ENCODE assay signal across 8 mouse cellular contexts in the genomic region with DNA sequence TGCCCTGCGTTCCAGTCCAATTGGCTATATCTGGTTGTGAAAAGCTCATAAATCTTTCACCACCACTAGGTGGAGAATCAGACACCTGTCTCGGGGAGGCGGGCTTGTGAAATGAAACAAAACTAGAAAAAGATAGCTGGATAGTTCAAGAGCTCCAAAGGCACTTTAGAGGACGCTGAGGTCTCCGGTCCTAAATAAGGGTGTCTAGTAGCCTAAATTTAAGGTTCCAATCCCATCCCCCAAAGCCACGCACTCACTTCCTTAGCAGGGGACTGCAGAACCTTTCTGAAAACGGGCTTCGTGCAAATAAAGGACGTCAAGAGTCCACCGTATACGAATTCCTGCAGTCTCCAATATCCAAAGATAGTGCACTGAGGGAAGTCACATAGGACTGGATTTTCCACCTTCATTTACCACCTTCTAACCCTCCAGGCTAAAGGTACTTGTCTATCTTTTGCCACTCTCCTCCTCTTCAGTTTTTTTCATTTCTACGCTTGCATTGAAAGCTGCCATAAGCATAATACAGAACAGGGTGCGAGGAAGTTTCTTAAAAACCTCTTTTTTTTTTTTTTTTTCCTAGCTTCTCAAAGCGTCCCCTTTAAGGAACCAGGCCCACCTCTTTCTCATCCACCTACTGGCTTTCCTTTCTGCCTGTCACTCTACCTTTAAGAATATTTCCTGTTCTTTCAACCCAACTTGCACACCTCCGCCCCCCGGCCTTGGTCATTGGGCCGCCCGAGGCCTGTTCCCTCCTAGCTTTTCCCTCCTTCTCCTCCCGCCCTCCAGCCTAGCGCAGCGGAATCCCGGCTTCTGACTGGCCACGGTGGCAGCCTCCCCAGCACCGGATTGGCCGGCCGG. TPM values are rescaled to one million over a fixed set of nuclear protein-coding genes. Genes with fewer than 3 reads are reported as not detected.
DNase-seq lines count a peak whose midpoint lies in the region; ATAC-seq and TF ChIP-seq lines count a peak whose summit lies in the region.

No protein-coding gene starts in this region.

- H3K9ac ChIP-seq in heart, embryonic 12.5 days = peak overlapping the region; percentile 95
- H3K9ac ChIP-seq in kidney, postnatal 0 days (ENCODE audit: low read depth, low read length) = peak overlapping the region; percentile 60; the same call in 1 of the 2 replicates
- H3K9ac ChIP-seq in liver, embryonic 11.5 days (ENCODE audit: low read depth, low read length) = peak overlapping the region; percentile 71
- peak overlapping the region; percentile 95 for H3K9ac ChIP-seq in stomach, embryonic 14.5 days (replicated peaks; ENCODE audit: low read depth, low read length)

- H3K27me3 ChIP-seq in heart, embryonic 12.5 days (replicated peaks) = no peaks in the 10 kb centered on the region
- no peaks in the 10 kb centered on the region for H3K27me3 ChIP-seq in kidney, postnatal 0 days (ENCODE audit: insufficient read depth, low read length)
- H3K27me3 ChIP-seq in liver, embryonic 11.5 days (replicated peaks; ENCODE audit: control insufficient read depth, insufficient read depth, low read length) = no peaks in the 10 kb centered on the region
- no peaks in the 10 kb centered on the region for H3K27me3 ChIP-seq in stomach, embryonic 14.5 days (ENCODE audit: control insufficient read depth, insufficient read depth, low read length)

- peak; percentile 55 for TF ChIP-seq CTCF in kidney, postnatal 0 days (IDR thresholded peaks at IDR 0.05; ENCODE audit: low read depth)

- peak; percentile 96 for ATAC-seq in erythroid progenitor cell, adult 5-6 weeks (replicated peaks; ENCODE audit: low FRiP score, poor library complexity, severe bottlenecking)
- ATAC-seq in heart, embryonic 12.5 days (ENCODE audit: insufficient number of reproducible peaks, low FRiP score) = peak; percentile 100
- ATAC-seq in kidney, postnatal 0 days (replicated peaks; ENCODE audit: low FRiP score, low read depth) = peak; percentile 100
- peak; percentile 98 for ATAC-seq in liver, embryonic 11.5 days (replicated peaks; ENCODE audit: low FRiP score)
- peak; percentile 100 for ATAC-seq in stomach, embryonic 14.5 days (ENCODE audit: insufficient number of reproducible peaks, insufficient read depth, low FRiP score, low read depth)

- H3K4me2 ChIP-seq in heart, embryonic 12.5 days = peak overlapping the region; percentile 75
- H3K4me2 ChIP-seq in kidney, postnatal 0 days (ENCODE audit: low read length) = peak overlapping the region; percentile 84
- H3K4me2 ChIP-seq in liver, embryonic 11.5 days = peak overlapping the region; percentile 69
- peak overlapping the region; percentile 60 for H3K4me2 ChIP-seq in stomach, embryonic 14.5 days (replicated peaks; ENCODE audit: low read depth, low read length)

- DNase-seq in CD4-positive helper T cell, adult 2 months (ENCODE audit: low read depth, low spot score) = peak; percentile 99
- DNase-seq in brain, embryonic 18.5 days (ENCODE audit: low read depth, low spot score) = peak; percentile 98
- DNase-seq in kidney, postnatal 0 days (ENCODE audit: low spot score) = peak; percentile 100
- DNase-seq in liver, embryonic 11.5 days (ENCODE audit: low spot score) = peak; percentile 97
- DNase-seq in naive thymus-derived CD4-positive, alpha-beta T cell, adult 2 months (ENCODE audit: low read depth) = peak; percentile 97

- H3K36me3 ChIP-seq in heart, embryonic 12.5 days = no peaks in the 10 kb centered on the region
- no peaks in the 10 kb centered on the region for H3K36me3 ChIP-seq in kidney, postnatal 0 days (ENCODE audit: insufficient read depth, low read length)
- H3K36me3 ChIP-seq in liver, embryonic 11.5 days (ENCODE audit: control insufficient read depth, insufficient read depth, low read length) = no peaks in the 10 kb centered on the region
- H3K36me3 ChIP-seq in stomach, embryonic 14.5 days (ENCODE audit: control insufficient read depth, insufficient read depth, low read length) = no peaks in the 10 kb centered on the region

- peaks cover 16% of the 10 kb centered on the region for H3K4me1 ChIP-seq in heart, embryonic 12.5 days (replicated peaks)
- H3K4me1 ChIP-seq in kidney, postnatal 0 days (replicated peaks; ENCODE audit: insufficient read depth, low read length) = peaks cover 13% of the 10 kb centered on the region
- H3K4me1 ChIP-seq in liver, embryonic 11.5 days (replicated peaks; ENCODE audit: control insufficient read depth, insufficient read depth, low read length) = peaks cover 21% of the 10 kb centered on the region
- H3K4me1 ChIP-seq in stomach, embryonic 14.5 days (ENCODE audit: control insufficient read depth, insufficient read depth, low read length) = peaks cover 13% of the 10 kb centered on the region; the same call in 1 of the 2 replicates

- H3K4me3 ChIP-seq in heart, embryonic 12.5 days = peak overlapping the region; percentile 85
- peak overlapping the region; percentile 98 for H3K4me3 ChIP-seq in kidney, postnatal 0 days (replicated peaks; ENCODE audit: low read depth, low read length)
- H3K4me3 ChIP-seq in liver, embryonic 11.5 days (ENCODE audit: low read depth, low read length) = peak overlapping the region; percentile 95
- H3K4me3 ChIP-seq in stomach, embryonic 14.5 days (ENCODE audit: low read depth, low read length) = peak overlapping the region; percentile 92

- H3K9me3 ChIP-seq in heart, embryonic 12.5 days (replicated peaks) = no peaks in the 10 kb centered on the region
- H3K9me3 ChIP-seq in kidney, postnatal 0 days (replicated peaks; ENCODE audit: low read length) = no peaks in the 10 kb centered on the region
- no peaks in the 10 kb centered on the region for H3K9me3 ChIP-seq in liver, embryonic 11.5 days (ENCODE audit: control insufficient read depth, low read length)
- no peaks in the 10 kb centered on the region for H3K9me3 ChIP-seq in stomach, embryonic 14.5 days (ENCODE audit: control insufficient read depth, low read depth, low read length)

- peak overlapping the region; percentile 93 for H3K27ac ChIP-seq in heart, embryonic 12.5 days (ENCODE audit: poor library complexity, severe bottlenecking)
- H3K27ac ChIP-seq in kidney, postnatal 0 days = peak overlapping the region; percentile 97
- H3K27ac ChIP-seq in liver, embryonic 11.5 days (ENCODE audit: low read depth, low read length) = peak overlapping the region; percentile 97
- H3K27ac ChIP-seq in stomach, embryonic 14.5 days (ENCODE audit: low read length) = peak overlapping the region; percentile 91

- WGBS in heart, embryonic 12.5 days = under 1% methylated on average over 26 of the region's 26 CpGs
- WGBS in kidney, postnatal 0 days = 0% methylated on average over 26 of the region's 26 CpGs
- WGBS in liver, embryonic 11.5 days = under 1% methylated on average over 26 of the region's 26 CpGs
- WGBS in stomach, embryonic 14.5 days = under 1% methylated on average over 26 of the region's 26 CpGs

RNA-seq across cellular contexts. Expression of a gene that starts 0.5 kb away (rescaled TPM):
- 24.3 and 30.3 TPM in 2 replicates for total RNA-seq in erythroid progenitor cell, adult 5-6 weeks (2015; ENCODE audit: low replicate concordance)
- 13.1 and 16.0 TPM in 2 replicates for total RNA-seq in erythroid progenitor cell, adult 5-6 weeks (2017; ENCODE audit: low replicate concordance)
- 2.4 and 3.2 TPM in 2 replicates for polyA plus RNA-seq in heart, embryonic 12.5 days (2016; fragmentation: Nextera tagmentation; extraction: Ambion mirVana)
- polyA plus RNA-seq in kidney, postnatal 0 days (2015; fragmentation: Nextera tagmentation; extraction: Ambion mirVana) = 2.6 and 2.7 TPM in 2 replicates
- 5.7 and 5.8 TPM in 2 replicates for polyA plus RNA-seq in liver, embryonic 11.5 days (2014; fragmentation: Nextera tagmentation; extraction: Ambion mirVana)
- 7.0 and 7.8 TPM in 2 replicates for polyA plus RNA-seq in stomach, embryonic 14.5 days (2014; fragmentation: Nextera tagmentation; extraction: Ambion mirVana)

RNA-seq across cellular contexts. Expression of a gene that starts 32.9 kb away (rescaled TPM):
- 34.0 and 35.0 TPM in 2 replicates for total RNA-seq in erythroid progenitor cell, adult 5-6 weeks (2015; ENCODE audit: low replicate concordance)
- 36.5 and 47.6 TPM in 2 replicates for total RNA-seq in erythroid progenitor cell, adult 5-6 weeks (2017; ENCODE audit: low replicate concordance)
- polyA plus RNA-seq in heart, embryonic 12.5 days (2016; fragmentation: Nextera tagmentation; extraction: Ambion mirVana) = 98.7 and 103 TPM in 2 replicates
- 72.8 and 80.3 TPM in 2 replicates for polyA plus RNA-seq in kidney, postnatal 0 days (2015; fragmentation: Nextera tagmentation; extraction: Ambion mirVana)
- polyA plus RNA-seq in liver, embryonic 11.5 days (2014; fragmentation: Nextera tagmentation; extraction: Ambion mirVana) = 143 and 150 TPM in 2 replicates
- polyA plus RNA-seq in stomach, embryonic 14.5 days (2014; fragmentation: Nextera tagmentation; extraction: Ambion mirVana) = 58.6 and 60.1 TPM in 2 replicates

RNA-seq across cellular contexts. Expression of a gene that starts 33.0 kb away (rescaled TPM):
- total RNA-seq in erythroid progenitor cell, adult 5-6 weeks (2015; ENCODE audit: low replicate concordance) = 13.0 TPM in 2 replicates
- 16.3 and 18.0 TPM in 2 replicates for total RNA-seq in erythroid progenitor cell, adult 5-6 weeks (2017; ENCODE audit: low replicate concordance)
- 38.3 and 38.6 TPM in 2 replicates for polyA plus RNA-seq in heart, embryonic 12.5 days (2016; fragmentation: Nextera tagmentation; extraction: Ambion mirVana)
- 131 and 136 TPM in 2 replicates for polyA plus RNA-seq in kidney, postnatal 0 days (2015; fragmentation: Nextera tagmentation; extraction: Ambion mirVana)
- 49.7 and 53.8 TPM in 2 replicates for polyA plus RNA-seq in liver, embryonic 11.5 days (2014; fragmentation: Nextera tagmentation; extraction: Ambion mirVana)
- polyA plus RNA-seq in stomach, embryonic 14.5 days (2014; fragmentation: Nextera tagmentation; extraction: Ambion mirVana) = 62.7 and 64.3 TPM in 2 replicates

Comparison
In these comparisons a context has a peak if more than half of its experiments do, and no peak if none do; other contexts are left out.
1. Peak in every context shown above with its lines: DNase-seq, ATAC-seq, H3K4me3 ChIP-seq and H3K27ac ChIP-seq.